Mouse (Mus musculus) telencephalon, adult 2 months (tissue): Measurements from ENCODE around the gene Grk5.
A peak's percentile ranks its signal among the peaks of the same experiment; 100 is the strongest.

ENCODE experiments used
- DNase-seq: peaks from one replicate; pipeline ENCODE4 v3.0.0-alpha.2; 2011; ENCODE audit warnings: low read depth, low spot score

Gene Grk5

DNA sequence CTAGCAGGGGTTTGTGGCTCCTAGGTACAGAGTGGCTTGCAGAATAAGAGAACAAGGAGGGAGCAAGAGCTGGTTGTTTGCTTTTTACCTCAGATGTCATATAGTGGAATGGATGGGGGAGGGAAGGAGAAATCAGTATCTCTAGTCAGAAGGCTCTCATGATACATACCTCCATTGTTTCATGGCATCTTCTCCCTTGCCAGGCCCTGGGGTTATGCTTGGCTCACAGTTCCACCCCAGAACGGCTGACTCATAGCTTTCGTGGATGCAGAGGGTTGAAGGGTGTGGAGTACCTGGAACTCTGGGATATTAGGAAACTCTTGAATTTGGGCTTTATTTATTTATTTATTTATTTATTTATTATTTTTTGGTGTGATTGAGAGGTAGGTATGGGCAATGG is 84.0 kb downstream of the Grk5 start:
- no peak for DNase-seq

DNA sequence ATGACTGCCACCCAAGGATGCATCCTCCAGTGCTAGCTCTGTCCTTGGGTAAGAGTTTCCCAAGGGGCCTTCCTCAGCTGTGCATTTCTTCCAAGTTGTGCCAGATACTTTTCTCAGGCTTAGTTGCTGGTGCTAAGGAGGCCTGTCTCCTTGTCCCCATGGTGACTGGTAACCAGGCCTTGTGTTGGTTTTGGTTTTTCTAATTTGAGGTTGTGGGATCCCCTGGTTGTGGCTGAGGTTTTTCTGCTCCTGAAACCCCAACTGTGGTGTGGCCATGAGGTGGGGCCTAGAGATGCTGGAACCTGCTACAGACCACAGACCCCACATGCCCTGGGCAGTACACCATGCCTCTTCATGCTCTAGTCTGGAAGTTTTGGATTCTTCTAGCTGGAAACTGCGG is 90.0 kb downstream of the Grk5 start:
- DNase-seq: no peak

DNA sequence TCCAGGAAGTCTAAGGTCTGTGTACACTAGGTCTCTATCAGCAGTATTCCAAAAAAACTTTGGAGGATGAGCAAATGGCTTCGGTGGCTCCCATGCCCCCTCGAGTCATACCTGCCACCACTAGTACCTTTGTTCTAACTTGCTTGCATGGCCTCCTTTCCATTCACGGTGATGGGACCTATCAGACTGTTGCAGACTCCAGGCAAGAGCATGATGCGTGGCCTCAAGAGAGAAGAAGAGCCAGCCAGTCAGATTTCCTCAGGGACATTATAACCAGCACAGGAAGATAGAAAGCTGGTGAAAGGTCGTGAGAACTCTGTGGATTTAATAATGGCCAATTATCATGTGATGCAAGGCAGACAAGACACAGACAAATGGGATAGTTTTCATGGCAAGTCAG is 91.8 kb downstream of the Grk5 start:
- no peak for DNase-seq

DNA sequence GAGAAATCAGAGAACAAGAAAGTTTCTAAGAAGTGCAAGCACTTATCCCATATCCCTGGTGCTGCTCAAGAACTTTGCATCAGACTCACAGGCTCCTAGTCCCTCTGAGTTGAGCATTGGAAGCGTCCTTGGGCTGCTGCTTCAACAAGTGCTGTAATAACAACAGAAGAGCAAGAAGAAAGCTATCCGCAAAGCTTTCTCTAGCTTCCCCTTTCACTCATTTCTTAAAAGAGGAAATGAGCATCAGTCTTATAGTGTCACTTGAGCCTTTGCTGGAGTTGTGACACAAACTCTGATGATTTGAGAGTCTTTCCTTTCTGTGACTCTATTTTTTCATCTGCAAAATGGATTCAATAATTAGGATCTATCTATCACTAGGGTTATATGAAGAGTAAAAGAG is 92.3 kb downstream of the Grk5 start:
- DNase-seq: no peak

DNA sequence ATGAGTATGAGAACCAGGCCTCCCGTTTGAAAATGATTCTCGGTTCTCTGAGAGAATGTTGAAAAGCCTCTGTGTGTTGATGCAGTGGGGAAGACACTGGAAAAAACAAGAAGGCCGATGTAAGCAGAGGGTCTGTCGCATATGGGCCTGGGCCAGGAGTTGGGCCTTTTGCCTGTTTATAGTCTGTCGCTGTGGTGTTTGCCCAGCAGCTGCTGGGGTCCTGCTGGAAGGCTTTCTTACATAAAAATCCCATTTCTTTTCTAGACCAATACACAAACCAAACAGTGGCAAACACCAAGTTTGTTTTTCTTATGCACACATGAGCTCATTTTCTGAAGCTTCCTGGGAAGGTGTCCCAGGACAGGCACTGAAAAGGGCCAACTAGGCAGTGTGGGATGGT is 100.2 kb downstream of the Grk5 start:
- DNase-seq: no peak

DNA sequence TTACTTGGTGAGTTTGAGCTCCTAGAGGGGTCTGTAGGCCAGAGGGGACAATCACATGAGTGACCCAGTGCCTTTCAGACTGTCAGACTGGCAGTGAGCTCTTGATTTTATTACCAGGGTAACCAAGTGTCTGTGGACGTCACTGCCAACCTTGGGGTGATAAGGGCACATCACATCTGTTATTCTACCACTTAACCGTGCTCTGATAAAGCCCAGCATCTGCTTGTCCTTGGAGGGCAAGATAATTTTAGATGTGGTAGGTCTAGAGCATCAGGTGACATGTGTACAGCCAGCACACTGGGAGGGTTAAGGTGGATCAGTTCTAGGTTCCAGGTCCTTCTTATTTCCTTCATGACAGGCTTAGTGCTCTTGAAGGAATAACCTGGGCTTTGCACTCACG is 104.7 kb downstream of the Grk5 start:
- DNase-seq: no peak

DNA sequence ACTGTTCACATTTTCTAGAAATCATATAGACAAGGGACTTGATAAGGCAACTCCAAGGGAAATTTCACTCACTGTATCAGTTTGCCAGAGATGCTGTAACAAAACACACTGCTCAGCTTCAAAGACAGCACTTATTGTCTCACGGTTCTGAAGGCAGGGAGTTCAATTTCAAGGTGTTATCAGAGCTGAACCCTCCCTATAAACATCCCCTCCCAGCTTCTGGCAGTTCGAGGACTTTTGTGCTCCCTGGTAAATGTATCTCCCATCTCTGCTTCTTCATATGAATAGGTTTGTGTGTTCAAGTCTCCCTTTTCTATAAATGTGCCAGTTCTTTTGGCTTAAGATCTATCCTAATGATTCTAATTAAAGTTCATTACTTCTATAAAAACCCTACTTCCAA is 105.3 kb downstream of the Grk5 start:
- no peak for DNase-seq

DNA sequence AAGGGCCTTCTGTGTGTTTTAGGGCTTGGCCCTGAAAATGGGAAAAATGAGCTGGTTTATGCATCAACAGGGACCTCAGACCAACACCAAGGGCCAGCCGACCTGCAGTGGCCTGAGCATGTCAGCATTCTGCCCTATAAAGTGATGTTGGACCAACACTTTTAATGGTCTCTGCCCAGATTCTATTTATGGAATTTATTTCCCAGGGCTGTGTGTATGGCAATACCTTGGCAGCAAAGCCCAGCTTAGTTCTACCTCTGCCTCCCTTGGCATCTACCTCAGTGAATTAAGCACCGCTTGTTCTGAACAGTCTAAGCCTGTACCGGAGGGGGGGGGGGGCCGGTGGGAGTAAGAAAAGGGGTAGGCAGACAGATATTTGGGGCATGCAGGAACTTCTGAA is 108.2 kb downstream of the Grk5 start:
- DNase-seq: no peak

DNA sequence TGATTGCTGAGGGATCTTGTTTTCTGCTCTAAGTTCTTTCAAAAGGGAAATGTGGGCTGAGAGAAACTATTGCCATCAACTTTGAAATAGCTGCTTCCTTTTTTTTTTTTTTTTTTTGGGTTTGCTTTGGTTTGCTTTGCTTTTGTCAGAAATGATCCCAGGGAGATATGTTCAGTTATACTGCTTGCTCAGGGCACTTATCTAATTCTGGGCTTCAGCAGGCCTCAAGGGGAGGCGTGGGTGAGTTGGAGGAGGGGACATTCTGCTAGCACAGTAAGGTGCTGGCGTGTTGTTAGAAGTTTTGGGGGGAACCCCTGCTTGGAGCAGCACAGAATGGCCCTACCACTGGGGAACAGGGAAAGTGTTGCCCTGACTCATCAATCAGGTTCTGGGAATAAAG is 110.1 kb downstream of the Grk5 start:
- peak; percentile 13 for DNase-seq

DNA sequence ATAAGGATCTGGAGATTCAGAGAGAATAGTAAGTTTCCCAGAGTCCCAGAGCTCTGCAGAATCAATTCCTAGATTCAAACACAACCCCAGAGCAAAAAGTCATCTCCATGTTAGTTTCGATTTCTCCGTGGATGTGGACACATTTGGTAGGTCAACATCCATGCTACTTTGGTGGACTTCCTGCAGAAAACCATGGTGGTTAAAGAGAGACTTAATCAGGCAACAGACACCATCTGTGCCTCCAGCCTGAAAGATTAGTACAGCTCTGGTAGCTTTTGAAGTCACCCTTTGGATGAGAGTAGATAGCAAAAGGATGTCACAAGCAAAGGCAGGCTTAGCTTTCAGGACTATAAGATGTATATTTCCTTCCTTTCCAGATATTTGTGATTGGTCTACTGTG is 111.4 kb downstream of the Grk5 start:
- no peak for DNase-seq

DNA sequence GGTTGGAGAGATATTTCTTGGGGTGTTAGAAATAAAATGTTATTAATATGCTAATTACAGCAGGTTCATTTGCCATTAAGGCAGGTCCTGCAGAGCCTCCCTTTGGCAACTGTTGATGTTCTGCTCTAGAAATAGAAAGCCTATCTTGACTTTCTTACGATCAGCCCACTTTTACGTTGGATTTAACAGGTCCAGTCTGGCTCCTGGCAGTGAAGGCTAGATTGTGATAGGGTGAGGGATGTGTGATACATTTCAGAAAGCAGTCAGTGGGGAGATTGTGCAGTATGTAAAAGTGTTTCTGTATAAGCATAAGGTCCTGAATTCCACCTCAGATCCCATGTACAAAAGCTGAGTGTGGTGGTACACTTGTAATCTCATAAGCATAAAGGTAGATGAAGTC is 119.7 kb downstream of the Grk5 start:
- no peak for DNase-seq

DNA sequence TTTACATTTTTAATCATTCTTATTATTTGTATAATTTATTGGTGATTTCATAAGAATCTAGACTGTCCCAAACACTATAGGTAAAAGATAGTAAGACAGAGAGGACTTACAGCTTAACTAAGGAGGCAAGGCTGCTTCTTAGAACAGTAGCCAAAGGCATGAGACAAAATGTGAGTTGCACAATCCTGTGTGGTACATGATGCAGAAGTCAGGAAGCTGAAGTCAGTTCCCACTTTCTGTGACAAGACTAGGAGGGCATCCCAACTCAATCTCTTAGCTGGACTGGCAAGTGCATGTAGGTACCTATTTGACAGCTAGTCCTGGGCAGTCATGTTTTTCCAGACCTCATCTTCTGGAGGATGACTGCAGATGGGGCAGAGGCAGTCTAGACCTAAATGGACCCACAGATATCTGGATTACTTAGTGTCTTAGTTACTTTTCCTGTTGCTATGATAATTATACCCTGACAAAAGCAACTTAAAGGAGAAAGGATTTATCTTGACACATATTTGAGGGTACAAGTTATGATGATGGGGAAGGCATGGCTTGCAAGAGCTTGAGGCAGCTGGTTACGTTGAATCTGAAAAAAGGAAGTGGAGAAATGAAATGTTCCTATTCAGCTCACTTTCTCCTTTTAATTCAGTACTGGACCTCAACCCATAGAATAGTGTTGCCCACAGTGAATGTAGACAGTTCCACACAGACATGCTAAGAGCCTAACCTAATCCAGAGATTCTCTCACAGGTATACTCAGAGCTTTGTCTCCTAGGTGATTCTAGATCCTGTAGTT is 128.1 kb downstream of the Grk5 start:
- no peak for DNase-seq

DNA sequence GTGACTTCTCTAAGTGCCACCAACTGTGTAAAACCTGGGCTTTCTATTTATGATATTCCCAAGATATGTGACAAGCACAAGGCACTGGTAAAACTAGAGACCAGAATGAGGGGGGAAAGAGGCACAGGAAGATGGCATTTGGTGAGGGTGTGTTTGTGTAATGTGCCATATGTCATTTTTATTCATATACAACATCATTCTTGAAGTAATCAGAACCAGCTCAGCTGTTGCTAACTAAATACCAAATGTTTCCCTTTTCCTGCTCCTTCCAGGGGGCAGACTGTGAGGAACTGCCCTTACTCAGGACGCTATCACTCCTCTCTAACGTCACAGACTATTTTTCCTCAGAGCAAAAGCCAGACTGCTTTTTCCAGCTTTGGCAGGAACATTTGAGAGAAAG is 132.0 kb downstream of the Grk5 start:
- peak; percentile 24 for DNase-seq

DNA sequence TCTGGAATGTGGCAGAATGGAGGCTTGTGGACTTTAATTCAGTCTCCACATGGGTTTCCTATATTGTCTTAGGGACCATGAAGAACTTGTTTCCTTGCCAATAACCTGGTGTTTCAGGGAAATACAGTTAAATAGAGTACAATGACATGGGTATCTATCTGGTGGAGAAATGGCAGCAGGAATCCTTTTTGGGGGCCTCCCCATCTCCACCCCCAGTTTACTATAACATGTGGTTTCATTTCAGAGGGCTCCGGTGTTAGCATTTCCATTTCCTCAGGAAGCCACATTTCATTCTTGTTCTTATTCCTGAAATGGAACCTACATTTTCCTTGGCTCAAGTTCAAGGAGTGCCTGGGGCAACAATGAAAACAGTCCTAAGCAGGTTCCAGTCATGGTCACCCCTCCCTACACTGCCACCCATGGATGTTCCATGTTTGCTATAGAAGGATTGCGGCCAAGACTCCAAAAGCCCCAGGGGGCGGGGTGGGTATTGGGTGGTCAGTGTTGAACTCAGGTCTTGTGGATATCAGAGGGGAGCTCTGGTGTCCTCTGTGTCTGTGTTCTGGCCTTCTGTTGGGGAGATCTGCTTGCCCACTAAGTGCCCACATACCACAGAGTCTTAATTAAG is 132.5 kb downstream of the Grk5 start:
- DNase-seq: no peak

DNA sequence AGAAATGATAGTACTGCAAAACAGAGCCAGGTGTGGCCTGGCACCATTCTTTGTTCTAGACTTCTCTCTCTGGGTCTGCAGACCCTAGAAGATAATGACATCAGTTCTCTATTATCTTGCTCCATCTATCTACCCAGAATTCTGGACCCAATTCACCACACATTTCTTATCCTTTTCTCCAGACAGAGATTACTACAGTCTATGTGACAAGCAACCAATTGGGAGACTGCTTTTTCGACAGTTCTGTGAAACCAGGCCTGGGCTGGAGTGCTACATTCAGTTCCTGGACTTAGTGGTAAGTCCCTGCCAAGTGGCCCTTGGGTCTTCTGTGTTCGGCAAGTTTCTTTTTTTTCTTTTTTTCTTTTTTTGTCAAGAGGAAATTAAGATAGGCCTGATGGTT is 142.0 kb downstream of the Grk5 start:
- no peak for DNase-seq

DNA sequence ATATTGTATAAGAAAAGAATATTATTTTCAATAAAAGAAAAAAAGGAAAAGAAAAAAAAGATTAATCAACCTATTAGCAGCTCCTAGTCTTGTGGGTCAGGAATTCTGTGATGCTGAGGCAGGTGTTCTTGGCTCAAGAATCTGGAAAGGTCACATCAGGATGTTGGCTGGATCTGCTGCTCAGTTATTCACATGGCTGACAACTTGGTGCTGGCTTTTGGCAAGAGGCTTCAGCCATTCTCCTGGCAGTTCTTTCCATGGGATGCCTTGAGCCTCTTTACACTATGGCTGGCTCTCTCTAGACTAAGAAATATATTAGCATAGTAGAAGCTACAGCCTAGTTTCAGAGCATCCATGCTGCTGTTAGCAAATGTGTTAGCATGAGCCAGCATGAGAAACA is 149.6 kb downstream of the Grk5 start:
- DNase-seq: no peak

DNA sequence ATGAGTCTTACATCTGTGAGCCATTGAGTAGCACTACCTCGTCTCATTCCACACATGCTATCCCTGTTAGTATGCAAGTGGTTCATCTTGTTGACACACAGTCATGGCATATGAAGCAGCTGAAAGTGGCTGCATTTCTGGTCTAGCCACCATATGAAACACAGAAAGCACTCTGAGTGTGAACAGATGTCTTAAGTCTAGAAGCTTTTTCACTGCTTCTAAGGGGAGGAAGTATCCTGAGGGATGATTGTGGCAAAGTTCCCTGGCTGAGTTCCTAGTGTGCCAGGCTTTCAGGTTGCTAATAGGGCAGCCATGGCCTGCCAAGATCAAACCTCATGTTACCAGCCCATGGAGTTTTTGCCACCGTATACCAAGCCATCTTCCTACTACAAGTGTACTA is 159.1 kb downstream of the Grk5 start:
- no peak for DNase-seq

DNA sequence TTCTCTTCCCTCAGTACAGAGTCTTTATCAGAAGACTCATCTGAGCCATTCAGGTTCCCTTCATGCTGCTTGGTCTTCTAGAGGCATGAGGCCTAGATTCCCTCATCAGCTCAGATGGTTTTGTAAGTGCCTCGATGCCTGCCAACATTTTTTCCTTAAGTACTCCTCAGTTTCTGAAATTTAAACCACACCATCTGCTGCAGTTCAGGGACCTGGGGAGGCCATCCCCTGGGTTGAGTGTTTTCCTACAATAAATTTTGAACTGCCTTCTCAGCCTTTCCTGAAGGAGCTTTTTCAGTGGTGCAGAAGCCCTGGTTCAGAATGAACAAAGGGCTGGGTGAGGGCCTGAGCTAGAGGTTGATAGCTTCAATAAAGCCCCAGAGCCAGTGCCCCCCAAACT is 159.9 kb downstream of the Grk5 start:
- peak; percentile 5 for DNase-seq

DNA sequence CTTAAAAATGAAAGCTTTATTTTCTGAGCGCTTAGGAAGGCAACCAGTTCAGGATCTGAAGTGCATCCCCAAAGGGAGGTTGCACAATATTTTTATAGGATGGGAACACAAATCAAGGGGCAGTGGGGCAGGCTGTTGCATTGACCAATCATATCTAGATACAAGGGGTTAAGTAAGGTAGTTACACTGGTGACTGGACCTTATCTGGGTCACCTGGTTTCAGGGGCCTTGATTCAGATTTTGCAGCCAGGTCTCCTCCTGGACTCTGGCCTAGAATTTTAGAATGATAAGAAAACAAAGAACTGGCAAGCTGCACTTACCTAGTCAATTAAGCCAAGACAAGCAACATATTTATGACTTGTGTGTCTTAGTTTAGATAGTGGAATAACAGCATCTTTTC is 161.6 kb downstream of the Grk5 start:
- no peak for DNase-seq

DNA sequence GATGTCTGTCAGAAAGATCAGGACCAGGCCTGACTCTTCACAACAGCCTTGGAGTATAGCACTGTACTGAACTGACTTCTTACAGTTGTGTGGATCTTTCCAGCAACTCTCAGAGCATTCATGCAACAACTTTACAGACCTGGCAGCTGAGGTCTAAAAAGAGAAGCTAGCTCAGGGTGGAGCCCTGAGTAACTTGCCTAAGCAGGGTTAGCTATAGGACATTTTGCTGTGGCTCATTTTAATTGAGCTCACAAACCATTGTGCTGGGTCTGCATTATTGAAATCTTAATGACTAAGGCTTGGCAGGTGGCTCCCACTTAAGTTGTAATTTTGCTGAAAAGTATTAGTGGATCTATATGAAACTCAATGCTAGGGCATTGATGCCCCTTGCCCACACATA is 162.5 kb downstream of the Grk5 start:
- no peak for DNase-seq

DNA sequence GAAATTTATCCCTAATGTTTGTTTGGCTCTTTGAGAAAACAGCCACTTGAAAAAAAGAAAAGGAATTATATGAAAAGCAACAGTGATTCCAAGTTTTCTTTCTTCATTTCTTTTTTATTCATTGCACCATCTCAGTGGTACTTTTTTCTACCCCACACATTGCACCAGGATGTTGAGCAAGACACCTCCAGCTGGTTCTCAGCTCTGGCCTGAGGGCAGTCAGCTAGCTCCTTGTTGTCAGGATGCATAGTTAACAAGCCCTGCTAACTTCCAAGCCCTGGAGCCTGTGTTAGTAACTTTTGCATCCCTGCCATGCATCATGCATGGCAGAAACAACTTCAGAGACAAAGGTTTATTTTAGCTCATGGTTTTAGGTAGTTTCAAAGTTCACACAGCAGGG is 163.2 kb downstream of the Grk5 start:
- no peak for DNase-seq

DNA sequence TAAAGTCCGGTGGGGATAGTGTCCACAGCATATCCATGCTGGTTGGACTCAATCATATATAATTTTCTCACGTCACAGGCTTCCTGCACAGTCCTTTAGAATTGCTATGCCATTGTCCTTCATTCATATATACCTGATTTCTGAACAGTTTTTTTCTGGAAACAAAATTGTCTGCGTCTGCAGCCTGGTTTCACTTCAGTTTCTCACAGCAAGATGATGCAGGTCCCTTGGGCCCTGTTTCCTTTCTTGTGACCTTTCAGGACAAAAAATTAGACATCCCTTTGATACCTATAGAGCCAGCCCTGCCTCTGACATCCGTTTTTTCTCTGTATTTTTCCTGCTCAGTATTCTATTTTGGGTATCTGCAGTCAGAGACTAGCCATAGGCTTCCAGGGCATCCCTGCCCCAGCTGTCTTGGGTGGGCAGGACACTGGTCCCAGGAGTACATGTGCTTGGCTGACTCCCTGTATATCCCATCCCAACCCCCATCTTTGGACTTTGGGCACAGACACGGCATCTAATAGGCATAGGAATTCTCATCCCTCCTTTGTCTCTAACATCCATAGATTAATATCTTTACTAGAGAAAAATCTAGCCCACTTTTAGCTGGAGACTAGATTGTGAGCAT is 167.3 kb downstream of the Grk5 start:
- no peak for DNase-seq

DNA sequence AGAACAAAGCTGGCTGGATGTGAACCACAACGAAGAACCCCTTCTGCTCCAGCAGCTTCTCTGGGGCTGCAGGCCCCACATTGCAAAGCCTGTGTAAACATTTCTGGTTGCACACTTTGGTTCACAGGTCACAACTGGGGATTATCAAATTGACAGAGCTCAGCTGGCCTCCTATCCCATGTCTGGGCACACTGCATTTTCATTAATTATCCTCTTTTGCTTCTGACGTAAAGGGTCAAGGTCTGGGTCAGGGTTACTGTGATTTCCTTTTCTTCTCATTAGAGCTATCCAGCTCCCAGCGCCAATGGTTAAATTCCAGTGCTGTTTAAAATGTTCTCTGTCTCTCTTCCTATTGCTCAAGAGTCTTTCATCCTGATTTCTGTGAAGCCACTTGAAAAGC is 168.0 kb downstream of the Grk5 start:
- no peak for DNase-seq
